Mouse (Mus musculus) ES-E14 (cell line): Measurements from ENCODE around the gene Macrod2. TPM values are rescaled to one million over a fixed set of nuclear protein-coding genes. Genes with fewer than 3 reads are reported as not detected.

Experiments
- DNase-seq: peaks from one replicate; pipeline ENCODE4 v3.0.0-alpha.2; 2013; ENCODE audit warnings: low read depth, low spot score
- H3K27ac ChIP-seq: 2 replicates; pipeline ENCODE4 v1.5.1; 2012; ENCODE audit warnings: low read depth, mild to moderate bottlenecking, low read length, moderate library complexity, mixed read lengths; ENCODE audit not compliant: poor library complexity, insufficient read depth, severe bottlenecking
- H3K36me3 ChIP-seq: 2 replicates; pipeline ENCODE4 v1.6.1; 2012; ENCODE audit warnings: mild to moderate bottlenecking, low read length, moderate library complexity, mixed read lengths; ENCODE audit not compliant: control insufficient read depth, poor library complexity, insufficient read depth, severe bottlenecking
- H3K4me1 ChIP-seq, 2 experiments: fragments of 150-350 bp in 1 of 2; sonication (generic) in 1 of 2; 2 replicates each; pipeline ENCODE4 v1.6.1; 2012; ENCODE audit warnings: low read length in 2 of 2, mild to moderate bottlenecking in 1 of 2, mixed read lengths in 1 of 2; ENCODE audit not compliant: control insufficient read depth in 2 of 2, insufficient read depth in 2 of 2, poor library complexity in 1 of 2
- H3K4me3 ChIP-seq, 2 experiments: fragments of 150-350 bp in 1 of 2; sonication (generic) in 1 of 2; 2 replicates each; pipeline ENCODE4 v1.5.1; 2012; ENCODE audit warnings: low read length in 2 of 2, low read depth in 1 of 2, mild to moderate bottlenecking in 1 of 2, mixed read lengths in 1 of 2; ENCODE audit not compliant: insufficient read depth in 1 of 2, poor library complexity in 1 of 2, severe bottlenecking in 1 of 2
- H3K9ac ChIP-seq: 2 replicates; pipeline ENCODE4 v1.6.1; 2012; ENCODE audit warnings: low read depth, mild to moderate bottlenecking, low read length, mixed read lengths; ENCODE audit not compliant: poor library complexity, insufficient read depth, severe bottlenecking
- H3K9me3 ChIP-seq: fragments of 150-350 bp; sonication (generic); 2 replicates; pipeline ENCODE4 v1.6.1; 2012; ENCODE audit warnings: low read depth, mild to moderate bottlenecking, low read length; ENCODE audit not compliant: control insufficient read depth, insufficient read depth
- CHD2 ChIP-seq: IDR thresholded peaks from 2 replicates; pipeline ENCODE4 v1.6.1; 2014; ENCODE audit warnings: mild to moderate bottlenecking, low read depth, low read length, inconsistent platforms
- HCFC1 ChIP-seq: IDR thresholded peaks from 2 replicates; pipeline ENCODE4 v1.6.1; 2012; ENCODE audit warnings: low read length, inconsistent platforms, borderline replicate concordance; ENCODE audit not compliant: insufficient read depth
- MAFK ChIP-seq: IDR thresholded peaks from 2 replicates; pipeline ENCODE4 v1.6.1; 2014; ENCODE audit warnings: mild to moderate bottlenecking, low read depth, low read length, inconsistent platforms; ENCODE audit not compliant: insufficient read depth
- ZC3H11A ChIP-seq: IDR thresholded peaks from 2 replicates; pipeline ENCODE4 v1.6.1; 2012; ENCODE audit warnings: low read depth, mild to moderate bottlenecking, inconsistent platforms, low read length, borderline replicate concordance
- ZNF384 ChIP-seq: IDR thresholded peaks from 2 replicates; pipeline ENCODE4 v1.6.1; 2012; ENCODE audit warnings: low read depth, low read length, inconsistent platforms
- in situ Hi-C, 2 experiments: fragments of 600-800 bp; cut with MboI; formaldehyde crosslinking; loops; one replicate each; pipeline ENCODE4 v1.15.1; 2025; ENCODE audit warnings: low sequenced_read_pairs in 2 of 2, inconsistent platforms in 1 of 2; ENCODE audit not compliant: unreplicated experiment in 2 of 2
- total RNA-seq: library from RNA; depleted of rRNA; stranded (reverse); fragments of 300-350 nt; gene quantifications from 2 replicates; pipeline ENCODE4 v1.2.3, GENCODE M21; 2012

The Macrod2 gene
- total RNA-seq, 1 experiment: 12.7 TPM

- TF ChIP-seq CHD2: no peak
- Histone ChIP-seq H3K9me3 (no peaks in the 10 kb centered on the region), H3K36me3 (no peaks in the 10 kb centered on the region), H3K4me1 (no peaks in the 10 kb centered on the region), H3K27ac (no peak overlapping the region), H3K9ac (no peak overlapping the region), H3K4me3 (no peak overlapping the region)
- in situ Hi-C loops: no loop called here
- no peak for DNase-seq
Measured at GRCm38 (mm10) chr2:141876155-141876851, 1481.2 kb downstream of the Macrod2 start.

- Histone ChIP-seq H3K4me3 (no peak overlapping the region), H3K9me3 (no peaks in the 10 kb centered on the region), H3K27ac (no peak overlapping the region), H3K4me1 (no peaks in the 10 kb centered on the region), H3K36me3 (no peaks in the 10 kb centered on the region), H3K9ac (no peak overlapping the region)
- TF ChIP-seq ZNF384 (no peak), MAFK (no peak), HCFC1 (no peak)
- no peak for DNase-seq
- in situ Hi-C loops: no loop called here
Measured at GRCm38 (mm10) chr2:141876958-141877357, 1481.8 kb downstream of the Macrod2 start.

DNA sequence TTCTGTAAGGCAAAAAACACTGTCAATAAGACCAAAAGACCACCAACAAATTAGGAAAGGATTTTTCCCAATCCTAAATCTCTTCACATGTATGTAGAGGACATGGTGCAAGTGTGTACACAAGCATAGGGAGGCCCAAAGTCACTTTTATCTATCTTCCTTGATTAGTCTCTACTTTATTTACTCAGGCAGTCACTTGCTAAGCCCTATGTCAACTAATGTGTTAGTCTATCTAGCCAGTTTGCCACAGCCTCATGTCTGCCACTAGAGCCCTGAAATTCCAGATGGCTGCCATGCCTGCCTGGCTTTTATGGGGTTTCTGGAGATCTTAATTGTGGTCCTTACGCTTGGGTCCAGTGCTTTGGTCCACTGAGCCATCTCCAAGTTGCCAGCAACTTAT is 1483.4 kb downstream of the Macrod2 start:
- H3K27ac ChIP-seq: no peak overlapping the region
- TF ChIP-seq MAFK (no peak), ZC3H11A (no peak), CHD2 (no peak), HCFC1 (no peak), ZNF384 (no peak)
- in situ Hi-C loops: no loop called here
- DNase-seq: no peak
- no peaks in the 10 kb centered on the region for H3K36me3 ChIP-seq
- H3K9me3 ChIP-seq: no peaks in the 10 kb centered on the region
- H3K9ac ChIP-seq: no peak overlapping the region
- no peaks in the 10 kb centered on the region for H3K4me1 ChIP-seq
- no peak overlapping the region for H3K4me3 ChIP-seq

DNA sequence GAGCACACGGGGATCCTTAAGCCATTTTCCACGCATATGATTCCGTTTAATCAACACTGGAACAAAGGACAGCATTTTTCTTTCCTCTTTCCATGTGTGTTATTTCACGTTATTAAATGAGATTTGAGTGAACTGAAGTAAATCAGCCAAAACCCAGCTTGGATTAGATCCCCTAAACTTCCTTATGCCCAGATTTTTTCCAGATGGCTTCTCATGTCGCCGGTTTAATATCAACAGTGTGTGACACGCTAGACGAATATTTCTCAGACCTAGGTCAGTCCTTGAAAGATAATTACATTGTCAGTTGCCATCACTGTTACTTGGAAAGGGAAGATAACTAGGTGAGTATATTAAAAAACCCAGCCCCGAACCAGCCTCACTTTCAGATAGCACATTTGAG is 1484.6 kb downstream of the Macrod2 start:
- H3K9ac ChIP-seq: no peak overlapping the region
- in situ Hi-C loops: no loop called here
- no peak overlapping the region for H3K4me3 ChIP-seq
- no peaks in the 10 kb centered on the region for H3K36me3 ChIP-seq
- TF ChIP-seq ZC3H11A: no peak
- no peak for TF ChIP-seq CHD2
- no peak for TF ChIP-seq HCFC1
- TF ChIP-seq MAFK: no peak
- TF ChIP-seq ZNF384: no peak
- H3K9me3 ChIP-seq: no peaks in the 10 kb centered on the region
- DNase-seq: no peak
- no peak overlapping the region for H3K27ac ChIP-seq
- H3K4me1 ChIP-seq: no peaks in the 10 kb centered on the region

GRCm38 (mm10) chr2:141886694-141887474 is 1491.8 kb downstream of the Macrod2 start:
- Histone ChIP-seq H3K9me3 (no peaks in the 10 kb centered on the region), H3K4me3 (no peak overlapping the region), H3K36me3 (no peaks in the 10 kb centered on the region), H3K9ac (no peak overlapping the region), H3K27ac (no peak overlapping the region), H3K4me1 (no peaks in the 10 kb centered on the region)
- TF ChIP-seq HCFC1 (no peak), ZC3H11A (no peak), ZNF384 (no peak)
- no peak for DNase-seq
- in situ Hi-C loops: no loop called here
